Mouse (Mus musculus) cerebellum, postnatal 10 days (tissue): Measurements from ENCODE around the gene Serp2.

Experiments
- DNase-seq, 2 experiments: peaks; one replicate each; pipeline ENCODE4 v3.0.0; 2021; ENCODE audit warnings: mixed read lengths in 2 of 2

Gene Serp2

GRCm38 (mm10) chr14:76489128-76489527 is 67.6 kb downstream of the Serp2 start:
- DNase-seq = peak in 1 of 2 experiments; percentile 70

GRCm38 (mm10) chr14:76488101-76489044 is 68.3 kb downstream of the Serp2 start:
- peak in 1 of 2 experiments; percentile 46 for DNase-seq

- no peak for DNase-seq
These were observed 69.1 kb downstream of the Serp2 start for GRCm38 (mm10) chr14:76487609-76488008.

- no peak for DNase-seq
These were observed 73.0 kb downstream of the Serp2 start for GRCm38 (mm10) chr14:76483701-76484100.
